Mouse (Mus musculus) limb, embryonic 13.5 days (tissue): Measurements from ENCODE around the gene Sncg. TPM values are rescaled to one million over a fixed set of nuclear protein-coding genes. Genes with fewer than 3 reads are reported as not detected.

ENCODE experiments used
- ATAC-seq: fragments of 200-750 bp; cut with Nextera tagmentation; 2 replicates; pipeline ENCODE4 v1.8.0; 2017; ENCODE audit warnings: low read depth, moderate number of reproducible peaks, moderate TSS enrichment; ENCODE audit not compliant: low FRiP score
- H3K27ac ChIP-seq: fragments of 300-500 bp; sonication (generic); 2 replicates; pipeline ENCODE4 v1.5.1; 2015; ENCODE audit warnings: inconsistent platforms, mild to moderate bottlenecking, moderate library complexity
- H3K27me3 ChIP-seq: fragments of 300-500 bp; sonication (generic); 2 replicates; pipeline ENCODE4 v1.6.1; 2015; ENCODE audit warnings: mild to moderate bottlenecking, inconsistent platforms
- H3K36me3 ChIP-seq: fragments of 300-500 bp; sonication (generic); 2 replicates; pipeline ENCODE4 v1.6.1; 2015; ENCODE audit warnings: inconsistent platforms, mild to moderate bottlenecking, moderate library complexity
- H3K4me1 ChIP-seq: fragments of 300-500 bp; sonication (generic); 2 replicates; pipeline ENCODE4 v1.6.1; 2015; ENCODE audit warnings: inconsistent platforms
- H3K4me2 ChIP-seq: fragments of 300-500 bp; sonication (generic); replicated peaks from 2 replicates; pipeline ENCODE4 v1.6.1; 2015; ENCODE audit warnings: inconsistent platforms, mild to moderate bottlenecking, moderate library complexity
- H3K4me3 ChIP-seq: fragments of 300-500 bp; sonication (generic); 2 replicates; pipeline ENCODE4 v1.5.1; 2015; ENCODE audit warnings: moderate library complexity, mild to moderate bottlenecking, inconsistent platforms
- H3K9ac ChIP-seq: fragments of 300-500 bp; sonication (generic); 2 replicates; pipeline ENCODE4 v1.6.1; 2015; ENCODE audit warnings: mild to moderate bottlenecking, inconsistent platforms
- H3K9me3 ChIP-seq: fragments of 300-500 bp; sonication (generic); 2 replicates; pipeline ENCODE4 v1.6.1; 2016; ENCODE audit warnings: inconsistent platforms
- WGBS: fragments of 180-500 bp; shearing (Covaris S2); methylation state at CpG from one replicate; pipeline ENCODE4 v1.1.7; 2015; 5-methylcytosine and 5-hydroxymethylcytosine counted together
- polyA plus RNA-seq: library from polyadenylated mRNA; unstranded; fragments of >200 nt; fragmentation: Nextera tagmentation; extraction: Ambion mirVana; gene quantifications from 2 replicates; pipeline ENCODE4 v1.2.1, GENCODE M21; 2015

Sncg gene
- polyA plus RNA-seq, 1 experiment from 2014 or later: 3.6 TPM

DNA sequence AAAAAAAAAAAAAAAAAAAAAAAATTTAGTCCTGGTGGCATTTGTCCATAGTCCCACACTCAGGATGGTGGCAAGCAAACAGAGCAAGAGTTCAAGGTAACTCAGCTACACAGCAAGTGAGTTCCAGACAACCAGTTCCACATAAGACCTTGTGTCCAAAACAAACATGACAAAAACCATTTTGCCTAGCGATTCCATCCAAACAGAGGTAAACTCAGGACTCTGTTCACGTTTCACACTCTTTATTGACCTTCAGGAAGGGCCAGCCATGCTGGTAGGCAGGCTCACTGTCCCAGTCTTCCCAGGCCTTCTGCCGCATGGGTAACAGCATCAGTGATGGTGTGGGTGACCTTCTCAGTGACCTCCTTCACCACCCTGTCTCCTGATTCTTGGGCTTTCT is 22.9 kb downstream of the Sncg start:
- no peaks in the 10 kb centered on the region for H3K36me3 ChIP-seq
- no peaks in the 10 kb centered on the region for H3K27me3 ChIP-seq
- no peaks in the 10 kb centered on the region for H3K4me1 ChIP-seq
- H3K4me2 ChIP-seq: no peak overlapping the region
- no peak overlapping the region for H3K4me3 ChIP-seq
- ATAC-seq: no peak
- no peaks in the 10 kb centered on the region for H3K9me3 ChIP-seq
- H3K27ac ChIP-seq: no peak overlapping the region
- H3K9ac ChIP-seq: no peak overlapping the region
- WGBS: 75% methylated on average over 3 of the region's 3 CpGs

DNA sequence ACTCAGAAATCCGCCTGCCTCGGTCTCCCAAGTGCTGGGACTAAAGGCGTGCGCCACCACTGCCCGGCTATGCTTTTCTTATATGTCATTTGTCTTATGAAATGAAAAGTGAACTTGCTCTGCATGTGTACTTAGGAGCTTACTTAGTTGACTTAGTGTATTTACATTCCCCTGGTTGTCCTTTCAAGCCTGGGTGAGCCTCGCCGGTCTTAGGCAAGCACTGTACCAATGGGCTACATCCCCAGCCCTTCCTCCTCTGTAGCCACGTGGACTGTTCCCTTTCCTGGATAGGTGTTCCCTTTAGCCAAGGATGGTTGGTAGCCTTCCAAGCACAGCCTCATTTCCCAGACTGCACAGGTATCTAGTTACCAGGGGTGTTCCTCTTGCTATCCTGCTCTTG is 25.6 kb downstream of the Sncg start:
- no peak for ATAC-seq
- no peaks in the 10 kb centered on the region for H3K4me1 ChIP-seq

DNA sequence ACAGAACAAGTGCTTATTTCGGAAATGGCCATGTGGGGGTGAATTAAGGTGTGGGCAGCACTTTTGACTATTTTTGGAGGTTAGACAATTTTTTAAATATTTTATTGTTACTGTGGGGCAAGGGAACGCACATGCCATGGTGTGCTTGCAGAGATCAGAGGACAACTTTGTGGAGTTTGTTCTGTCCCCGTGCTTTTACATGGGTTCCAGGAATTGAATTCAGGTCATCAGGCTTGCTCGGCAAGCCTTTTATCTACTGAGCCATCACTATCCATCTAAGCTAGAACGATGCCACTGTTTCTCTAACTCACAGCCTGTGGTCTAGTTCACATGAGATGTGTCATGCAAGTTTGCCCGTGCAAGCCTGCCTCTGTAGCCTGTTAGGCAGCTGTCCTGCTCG is 26.3 kb downstream of the Sncg start:
- Histone ChIP-seq H3K27me3 (no peaks in the 10 kb centered on the region), H3K4me3 (no peak overlapping the region), H3K4me1 (no peaks in the 10 kb centered on the region), H3K9ac (no peak overlapping the region), H3K36me3 (peaks cover 9% of the 10 kb centered on the region), H3K9me3 (no peaks in the 10 kb centered on the region), H3K27ac (no peak overlapping the region), H3K4me2 (no peak overlapping the region)
- ATAC-seq: no peak
- 79% methylated on average over 7 of the region's 7 CpGs for WGBS

More for the DNA sequence above, 25.6 kb downstream of the Sncg start:
- Histone ChIP-seq H3K27me3 (no peaks in the 10 kb centered on the region), H3K4me3 (no peak overlapping the region), H3K9me3 (no peaks in the 10 kb centered on the region), H3K36me3 (peaks cover 5% of the 10 kb centered on the region), H3K4me2 (no peak overlapping the region), H3K27ac (no peak overlapping the region), H3K9ac (no peak overlapping the region)
- WGBS: 87% methylated on average over 8 of the region's 8 CpGs

DNA sequence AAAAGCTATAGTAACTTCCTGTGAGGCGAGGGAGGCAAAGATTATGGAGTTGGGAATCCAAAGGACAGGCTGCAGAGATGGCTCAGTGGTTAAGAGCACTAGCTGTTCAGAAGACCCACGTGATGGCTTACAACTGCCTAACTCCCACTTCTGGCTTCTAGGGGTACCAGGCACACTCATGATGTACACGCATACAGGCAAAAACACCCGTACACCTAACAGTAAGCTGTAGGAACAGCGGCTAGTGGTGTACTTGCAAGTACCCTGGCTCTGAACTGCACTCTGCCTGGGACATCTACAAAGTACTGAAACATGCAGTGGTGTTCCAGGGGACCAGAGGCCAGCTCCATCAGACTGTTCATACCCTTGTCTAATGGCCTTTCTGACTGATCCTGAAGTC is 27.5 kb downstream of the Sncg start:
- no peaks in the 10 kb centered on the region for H3K4me1 ChIP-seq
- no peaks in the 10 kb centered on the region for H3K9me3 ChIP-seq
- ATAC-seq: no peak
- H3K36me3 ChIP-seq: peaks cover 20% of the 10 kb centered on the region
- H3K27ac ChIP-seq: no peak overlapping the region
- 92% methylated on average over 5 of the region's 5 CpGs for WGBS
- H3K9ac ChIP-seq: no peak overlapping the region
- H3K27me3 ChIP-seq: no peaks in the 10 kb centered on the region
- H3K4me2 ChIP-seq: no peak overlapping the region
- no peak overlapping the region for H3K4me3 ChIP-seq

DNA sequence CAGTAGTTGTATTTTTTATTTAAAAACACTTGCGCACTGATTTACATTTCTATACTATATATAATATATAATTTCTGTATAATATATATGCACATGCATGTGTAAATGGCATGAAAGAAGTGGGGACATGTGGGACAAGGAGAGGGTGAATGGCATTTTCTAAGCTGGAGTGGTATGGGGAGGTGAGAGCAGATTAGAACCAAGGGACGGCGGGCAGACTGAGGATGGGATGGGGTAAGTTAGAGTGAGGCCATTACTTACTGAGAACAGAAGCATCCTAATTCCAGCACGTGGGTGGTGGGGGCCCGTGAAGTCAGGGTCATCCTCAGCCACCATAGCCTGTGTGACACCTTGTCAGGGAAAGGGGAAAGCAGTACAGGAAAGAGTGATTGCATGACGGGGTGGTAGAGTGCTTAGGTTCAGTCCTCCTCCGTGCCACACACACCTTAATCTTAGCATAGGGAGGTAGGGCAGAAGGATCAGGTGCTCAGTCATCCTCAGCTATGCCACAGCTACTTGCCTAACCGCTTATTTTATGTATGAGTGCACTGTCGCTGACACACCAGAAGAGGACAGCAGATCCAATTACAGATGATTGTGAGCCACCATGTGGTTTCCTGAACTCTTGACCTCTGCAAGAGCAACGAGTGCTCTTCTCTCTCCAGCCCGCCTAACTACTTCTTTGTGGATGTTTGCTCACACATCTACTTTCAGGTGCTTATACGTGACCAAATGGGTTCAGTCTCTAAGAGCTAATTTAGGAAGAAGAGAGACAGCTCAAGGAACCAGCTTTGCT is 28.6 kb downstream of the Sncg start:
- Histone ChIP-seq H3K4me2 (no peak overlapping the region), H3K27ac (no peak overlapping the region), H3K27me3 (no peaks in the 10 kb centered on the region), H3K36me3 (peaks cover 31% of the 10 kb centered on the region), H3K4me3 (no peak overlapping the region), H3K4me1 (no peaks in the 10 kb centered on the region), H3K9ac (no peak overlapping the region), H3K9me3 (no peaks in the 10 kb centered on the region)
- ATAC-seq: no peak
- 58% methylated on average over 12 of the region's 12 CpGs for WGBS

DNA sequence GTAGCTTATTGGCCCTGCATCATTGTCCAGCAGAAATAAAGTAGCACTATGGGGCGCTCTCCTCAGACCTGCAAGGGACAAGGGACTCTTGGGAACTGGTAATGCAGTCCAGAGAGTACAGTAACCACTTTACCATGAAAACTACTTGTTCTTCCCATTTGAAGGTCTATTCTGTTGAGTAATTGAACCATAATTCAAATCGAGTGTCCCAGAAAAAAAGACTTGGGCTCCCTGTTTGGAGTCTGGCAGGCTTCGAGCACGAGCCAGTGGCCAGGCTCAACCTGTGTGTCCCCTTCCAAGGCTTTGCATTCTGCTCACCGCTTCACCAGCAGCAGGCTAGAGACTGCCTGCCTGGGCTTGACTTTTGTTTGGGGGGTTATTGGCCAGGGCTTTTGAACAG is 30.2 kb downstream of the Sncg start:
- ATAC-seq: no peak
- no peaks in the 10 kb centered on the region for H3K27me3 ChIP-seq
- H3K4me1 ChIP-seq: no peaks in the 10 kb centered on the region
- WGBS: 87% methylated on average over 5 of the region's 5 CpGs
- H3K9ac ChIP-seq: no peak overlapping the region
- no peaks in the 10 kb centered on the region for H3K9me3 ChIP-seq
- no peak overlapping the region for H3K4me3 ChIP-seq
- H3K27ac ChIP-seq: no peak overlapping the region; the same call in 1 of the 2 replicates
- peaks cover 44% of the 10 kb centered on the region for H3K36me3 ChIP-seq
- no peak overlapping the region for H3K4me2 ChIP-seq

DNA sequence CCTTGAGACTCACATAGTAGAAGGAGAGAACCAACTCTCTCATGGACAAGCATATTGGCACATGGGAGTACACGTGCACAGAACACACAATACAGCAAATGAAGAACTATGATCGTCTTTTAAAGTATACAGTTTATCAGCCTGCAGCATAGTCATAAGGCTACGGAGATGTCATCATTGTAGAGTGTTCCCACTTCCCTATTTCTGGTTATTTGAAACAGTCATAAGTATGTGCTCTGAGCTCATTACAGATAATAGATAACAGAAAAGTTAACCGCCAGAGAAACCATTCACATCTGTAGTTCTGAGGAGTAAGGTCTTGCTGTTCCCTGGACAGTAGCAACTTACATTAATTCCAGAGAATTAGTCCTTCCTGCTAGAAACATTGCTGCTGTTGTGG is 31.5 kb downstream of the Sncg start:
- no peaks in the 10 kb centered on the region for H3K9me3 ChIP-seq
- H3K9ac ChIP-seq: no peak overlapping the region
- H3K4me1 ChIP-seq: no peaks in the 10 kb centered on the region
- 89% methylated on average over 4 of the region's 4 CpGs for WGBS
- H3K4me2 ChIP-seq: no peak overlapping the region
- ATAC-seq: no peak
- H3K4me3 ChIP-seq: no peak overlapping the region
- no peaks in the 10 kb centered on the region for H3K27me3 ChIP-seq
- no peak overlapping the region for H3K27ac ChIP-seq
- H3K36me3 ChIP-seq: peaks cover 56% of the 10 kb centered on the region

DNA sequence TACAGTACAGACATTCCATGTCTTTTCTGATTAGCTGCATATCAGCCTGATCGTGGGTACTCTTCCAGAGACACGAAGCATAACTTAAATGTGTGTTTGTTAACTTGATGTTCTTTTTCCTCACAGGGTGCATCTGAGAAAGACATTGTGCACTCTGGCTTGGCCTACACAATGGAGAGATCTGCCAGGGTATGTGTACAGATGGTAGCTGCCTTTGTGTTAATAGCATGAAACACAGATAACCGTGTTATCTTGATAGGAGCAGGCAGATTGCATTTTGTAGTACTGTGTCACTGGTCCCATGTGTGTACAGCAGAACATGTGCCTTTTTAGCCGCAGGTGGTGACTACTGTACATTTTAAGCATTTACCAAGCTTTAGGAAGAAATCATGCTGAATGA is 32.6 kb downstream of the Sncg start:
- H3K9ac ChIP-seq: no peak overlapping the region
- ATAC-seq: no peak
- no peak overlapping the region for H3K4me3 ChIP-seq
- no peaks in the 10 kb centered on the region for H3K4me1 ChIP-seq
- no peak overlapping the region for H3K27ac ChIP-seq
- H3K4me2 ChIP-seq: no peak overlapping the region
- no peaks in the 10 kb centered on the region for H3K27me3 ChIP-seq
- 91% methylated on average over 4 of the region's 4 CpGs for WGBS
- peaks cover 67% of the 10 kb centered on the region for H3K36me3 ChIP-seq
- no peaks in the 10 kb centered on the region for H3K9me3 ChIP-seq

DNA sequence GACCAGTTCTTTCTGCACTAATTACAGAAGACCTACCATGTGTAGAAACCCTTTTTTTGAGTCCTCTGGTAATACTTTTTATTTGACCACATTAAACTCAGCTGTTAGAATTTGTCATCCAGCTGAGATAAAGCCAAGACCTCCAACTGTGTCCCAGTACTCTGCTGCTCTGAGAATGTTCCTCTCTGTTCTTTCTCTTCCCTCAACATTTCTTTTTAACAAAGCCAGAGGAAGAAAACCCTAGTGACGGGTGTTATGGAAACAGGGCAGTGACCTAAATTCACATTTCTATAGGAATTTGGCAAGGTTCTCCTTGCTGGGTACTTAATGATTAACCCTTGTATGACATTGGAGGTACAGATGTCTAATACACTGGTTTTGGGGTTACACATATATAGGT is 35.1 kb downstream of the Sncg start:
- peaks cover 90% of the 10 kb centered on the region for H3K36me3 ChIP-seq
- no peak for ATAC-seq
- H3K4me3 ChIP-seq: no peak overlapping the region
- H3K4me1 ChIP-seq: no peaks in the 10 kb centered on the region
- 79% methylated on average over 1 of the region's 1 CpGs for WGBS
- no peaks in the 10 kb centered on the region for H3K27me3 ChIP-seq
- H3K4me2 ChIP-seq: no peak overlapping the region
- no peak overlapping the region for H3K9ac ChIP-seq
- no peaks in the 10 kb centered on the region for H3K9me3 ChIP-seq
- H3K27ac ChIP-seq: no peak overlapping the region

DNA sequence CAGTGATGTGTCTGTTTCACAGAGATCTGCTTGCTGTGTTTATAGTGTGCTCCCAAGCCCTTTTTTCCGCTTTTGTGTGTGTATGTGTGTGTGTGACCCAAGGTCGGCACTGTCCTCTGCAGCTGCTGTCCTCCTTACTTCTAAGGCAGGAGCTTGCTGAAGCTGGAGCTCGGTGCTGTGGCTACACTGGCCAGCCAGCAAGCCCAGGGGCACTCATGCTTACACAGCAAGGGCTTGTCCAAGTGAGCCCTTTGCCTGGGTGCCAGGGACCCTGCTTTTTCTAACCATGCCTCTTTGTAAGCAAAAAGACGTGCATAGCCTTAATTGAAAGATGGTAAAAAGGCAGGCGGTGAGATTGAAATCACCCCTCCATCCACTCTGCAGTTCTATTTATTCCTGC is 42.1 kb downstream of the Sncg start:
- 88% methylated on average over 5 of the region's 5 CpGs for WGBS
- peaks cover 82% of the 10 kb centered on the region for H3K36me3 ChIP-seq
- no peak overlapping the region for H3K4me3 ChIP-seq
- H3K9ac ChIP-seq: no peak overlapping the region
- no peak overlapping the region for H3K4me2 ChIP-seq
- H3K4me1 ChIP-seq: no peaks in the 10 kb centered on the region
- no peak for ATAC-seq
- H3K9me3 ChIP-seq: no peaks in the 10 kb centered on the region
- H3K27ac ChIP-seq: no peak overlapping the region
- no peaks in the 10 kb centered on the region for H3K27me3 ChIP-seq

DNA sequence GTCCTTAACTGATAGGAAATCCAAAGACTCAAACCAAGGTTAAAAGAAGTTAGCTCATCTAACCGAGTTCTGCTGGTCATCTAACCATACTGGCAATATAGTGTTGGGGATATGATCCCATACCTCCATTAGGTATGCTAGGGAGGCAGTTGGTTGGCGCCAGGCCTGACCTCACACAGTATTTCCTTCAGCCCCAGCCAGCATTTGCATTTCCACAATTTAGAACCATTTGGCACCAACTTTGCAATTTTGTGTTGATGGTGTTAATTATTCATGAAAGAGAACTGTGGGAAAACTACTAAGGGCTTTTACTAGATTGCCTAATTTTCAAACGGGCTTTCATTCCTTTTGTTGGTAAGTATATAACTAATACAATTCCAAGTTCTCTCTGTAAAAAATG is 42.7 kb downstream of the Sncg start:
- Histone ChIP-seq H3K27me3 (no peaks in the 10 kb centered on the region), H3K9me3 (no peaks in the 10 kb centered on the region), H3K9ac (no peak overlapping the region), H3K36me3 (peaks cover 79% of the 10 kb centered on the region), H3K27ac (no peak overlapping the region), H3K4me1 (no peaks in the 10 kb centered on the region), H3K4me3 (no peak overlapping the region), H3K4me2 (no peak overlapping the region)
- ATAC-seq: no peak
- 75% methylated on average over 3 of the region's 3 CpGs for WGBS

DNA sequence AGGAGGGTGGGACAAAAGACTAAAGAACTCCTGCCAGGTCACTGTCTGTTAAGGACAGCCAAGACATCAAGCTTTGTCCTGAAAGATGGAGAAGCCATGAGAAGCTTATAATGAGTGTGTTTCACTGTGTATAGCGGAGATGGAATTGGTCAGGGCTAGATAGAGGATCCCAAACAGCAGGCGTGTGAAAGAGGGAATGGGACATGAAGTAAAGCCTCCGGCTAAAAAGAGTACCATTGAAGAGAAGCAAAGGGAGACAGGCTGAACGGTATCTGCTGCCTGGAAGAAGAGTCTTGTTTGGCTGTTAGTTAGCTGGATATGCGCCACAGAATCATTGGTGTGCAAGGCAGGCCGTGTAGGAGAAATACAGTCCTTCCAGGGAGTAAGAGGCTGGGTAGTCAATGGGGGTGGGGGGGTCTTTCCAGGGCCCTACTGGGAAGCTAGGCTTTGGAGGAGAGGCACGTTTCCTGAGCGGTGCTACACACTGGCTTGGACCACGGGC is 43.9 kb downstream of the Sncg start:
- no peak overlapping the region for H3K9ac ChIP-seq
- no peaks in the 10 kb centered on the region for H3K27me3 ChIP-seq
- H3K27ac ChIP-seq: no peak overlapping the region
- H3K4me3 ChIP-seq: no peak overlapping the region
- H3K9me3 ChIP-seq: no peaks in the 10 kb centered on the region
- no peaks in the 10 kb centered on the region for H3K4me1 ChIP-seq
- peaks cover 75% of the 10 kb centered on the region for H3K36me3 ChIP-seq
- 92% methylated on average over 9 of the region's 9 CpGs for WGBS
- no peak overlapping the region for H3K4me2 ChIP-seq
- ATAC-seq: no peak

DNA sequence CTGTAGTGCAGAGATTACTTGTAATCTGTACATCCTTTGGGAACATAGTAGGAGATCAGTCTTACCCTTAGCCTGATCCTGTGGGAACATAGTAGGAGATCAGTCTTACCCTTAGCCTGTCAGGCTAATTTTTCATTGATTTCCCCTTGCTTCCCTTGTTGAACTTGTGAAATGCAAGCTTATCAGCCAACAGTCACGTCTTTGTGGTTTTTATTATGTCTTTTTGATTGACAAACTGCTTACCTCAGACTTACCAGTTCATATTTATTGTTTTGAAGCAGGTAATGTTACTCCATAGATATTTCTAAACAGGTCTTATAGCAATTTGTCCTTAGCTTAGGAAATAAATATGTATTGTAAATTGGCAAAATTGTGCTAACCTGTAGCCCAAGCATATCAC is 47.0 kb downstream of the Sncg start:
- H3K9ac ChIP-seq: no peak overlapping the region
- H3K9me3 ChIP-seq: no peaks in the 10 kb centered on the region
- H3K27me3 ChIP-seq: no peaks in the 10 kb centered on the region
- no peaks in the 10 kb centered on the region for H3K4me1 ChIP-seq
- ATAC-seq: no peak
- no peak overlapping the region for H3K4me2 ChIP-seq
- H3K36me3 ChIP-seq: peaks cover 72% of the 10 kb centered on the region
- no peak overlapping the region for H3K27ac ChIP-seq
- no peak overlapping the region for H3K4me3 ChIP-seq
- 84% methylated on average over 1 of the region's 1 CpGs for WGBS
